Mouse (Mus musculus): ENCODE measurements around the gene Aunip.

- TF ChIP-seq CTCF (IDR thresholded peaks at IDR 0.05; ENCODE audit: low read depth, low read length) (no peak), GATA2 (IDR thresholded peaks at IDR 0.05; ENCODE audit: borderline replicate concordance, low read depth, low read length) (no peak), TAL1 (conservative IDR thresholded peaks at IDR 0.05; ENCODE audit: low read depth, low read length) (no peak), POLR2AphosphoS5 (IDR thresholded peaks at IDR 0.05; ENCODE audit: insufficient replicate concordance, low read depth, low read length) (no peak), GATA1 (IDR thresholded peaks at IDR 0.05; ENCODE audit: borderline replicate concordance, low read length) (no peak)
These were observed 28.4 kb upstream of the Aunip start for GRCm38 (mm10) chr4:134482442-134482841.

Measured in G1E (cell line).